Mouse (Mus musculus): ENCODE results near the gene Lyz1. TPM values are rescaled to one million over a fixed set of nuclear protein-coding genes. Genes with fewer than 3 reads are reported as not detected.
"Not testable (repeated sequence)": the region's sequence is repeated elsewhere in the genome, so short reads cannot be mapped to it uniquely, and the experiment has no call there.

The Lyz1 gene
- 1 to 10 TPM; 3.3 to 4.1 TPM for total RNA-seq (2021)

GRCm38 (mm10) chr10:117292671-117293070 lies at the start of gene Lyz1:
Lyz1 (minus strand) TSS chr10:117292868.
- no peak for DNase-seq
- intact Hi-C loops (cut with DNase I), result no loop called here

GRCm38 (mm10) chr10:117342406-117342805 lies 49.7 kb upstream of the Lyz1 start:
- intact Hi-C loops (cut with DNase I), result no loop called here
- DNase-seq, result no peak

GRCm38 (mm10) chr10:117341029-117341428 lies 48.4 kb upstream of the Lyz1 start:
- no peak for DNase-seq
- intact Hi-C loops (cut with DNase I), result no loop called here

GRCm38 (mm10) chr10:117339241-117339640 lies 46.6 kb upstream of the Lyz1 start:
- no peak for DNase-seq
- intact Hi-C loops (cut with DNase I), result no loop called here

GRCm38 (mm10) chr10:117337946-117338345 lies 45.3 kb upstream of the Lyz1 start:
- intact Hi-C loops (cut with DNase I), result loop anchor here (2.0 kb wide), 1 partner anchor 65 kb away; no protein-coding TSS in a partner anchor
- no peak for DNase-seq

GRCm38 (mm10) chr10:117335649-117336048 lies 43.0 kb upstream of the Lyz1 start:
- intact Hi-C loops (cut with DNase I), result loop anchor here (2.0 kb wide), 2 partner anchors 67 to 99 kb away; no protein-coding TSS in a partner anchor
- DNase-seq, result no peak

GRCm38 (mm10) chr10:117330521-117330920 lies 37.9 kb upstream of the Lyz1 start:
- intact Hi-C loops (cut with DNase I), result loop anchor here (2.0 kb wide), 1 partner anchor 60 kb away; no protein-coding TSS in a partner anchor
- peak; percentile 23 to 48 for DNase-seq

- intact Hi-C loops (cut with DNase I), result no loop called here
- no peak for DNase-seq
Measured at GRCm38 (mm10) chr10:117323782-117324181, 31.1 kb upstream of the Lyz1 start.

GRCm38 (mm10) chr10:117322630-117323029 lies 30.0 kb upstream of the Lyz1 start:
- intact Hi-C loops (cut with DNase I), result no loop called here
- no peak for DNase-seq

GRCm38 (mm10) chr10:117320571-117320981 lies 27.9 kb upstream of the Lyz1 start:
- DNase-seq, result no peak
- intact Hi-C loops (cut with DNase I), result no loop called here

GRCm38 (mm10) chr10:117316391-117316790 lies 23.7 kb upstream of the Lyz1 start:
- intact Hi-C loops (cut with DNase I), result no loop called here
- DNase-seq, result no peak

- no peak for DNase-seq
- intact Hi-C loops (cut with DNase I), result no loop called here
Measured at GRCm38 (mm10) chr10:117313133-117313532, 20.5 kb upstream of the Lyz1 start.

GRCm38 (mm10) chr10:117312168-117312567 lies 19.5 kb upstream of the Lyz1 start:
- no peak for DNase-seq
- intact Hi-C loops (cut with DNase I), result no loop called here

GRCm38 (mm10) chr10:117304371-117304770 lies 11.7 kb upstream of the Lyz1 start:
- DNase-seq, result no peak
- intact Hi-C loops (cut with DNase I), result no loop called here

GRCm38 (mm10) chr10:117301688-117302087 lies 9.0 kb upstream of the Lyz1 start:
- intact Hi-C loops (cut with DNase I), result no loop called here
- no peak for DNase-seq

- DNase-seq, result no peak
- intact Hi-C loops (cut with DNase I), result no loop called here
Measured at GRCm38 (mm10) chr10:117299901-117300520, 7.3 kb upstream of the Lyz1 start.

GRCm38 (mm10) chr10:117299106-117299505 lies 6.4 kb upstream of the Lyz1 start:
- DNase-seq, result no peak
- intact Hi-C loops (cut with DNase I), result no loop called here

GRCm38 (mm10) chr10:117298336-117298735 lies 5.7 kb upstream of the Lyz1 start:
- intact Hi-C loops (cut with DNase I), result no loop called here
- DNase-seq, result no peak

- DNase-seq; intact Hi-C loops (cut with DNase I): not testable (repeated sequence)
Measured at GRCm38 (mm10) chr10:117290936-117291335, 1.7 kb downstream of the Lyz1 start.

GRCm38 (mm10) chr10:117290046-117290870 lies 2.4 kb downstream of the Lyz1 start:
- intact Hi-C loops (cut with DNase I), result no loop called here
- no peak for DNase-seq

GRCm38 (mm10) chr10:117289034-117289505 lies 3.6 kb downstream of the Lyz1 start:
- DNase-seq; intact Hi-C loops (cut with DNase I): not testable (repeated sequence)

Data from heart, postnatal 10 days (tissue).